Mouse (Mus musculus): Measurements from ENCODE around the gene Mtmr3. TPM values are rescaled to one million over a fixed set of nuclear protein-coding genes. Genes with fewer than 3 reads are reported as not detected.
"Not testable (repeated sequence)": the region's sequence is repeated elsewhere in the genome, so short reads cannot be mapped to it uniquely, and the experiment has no call there.

The Mtmr3 gene
- total RNA-seq, 2 experiments from 2014 or later, result 45.6 to 50.1 TPM

DNA sequence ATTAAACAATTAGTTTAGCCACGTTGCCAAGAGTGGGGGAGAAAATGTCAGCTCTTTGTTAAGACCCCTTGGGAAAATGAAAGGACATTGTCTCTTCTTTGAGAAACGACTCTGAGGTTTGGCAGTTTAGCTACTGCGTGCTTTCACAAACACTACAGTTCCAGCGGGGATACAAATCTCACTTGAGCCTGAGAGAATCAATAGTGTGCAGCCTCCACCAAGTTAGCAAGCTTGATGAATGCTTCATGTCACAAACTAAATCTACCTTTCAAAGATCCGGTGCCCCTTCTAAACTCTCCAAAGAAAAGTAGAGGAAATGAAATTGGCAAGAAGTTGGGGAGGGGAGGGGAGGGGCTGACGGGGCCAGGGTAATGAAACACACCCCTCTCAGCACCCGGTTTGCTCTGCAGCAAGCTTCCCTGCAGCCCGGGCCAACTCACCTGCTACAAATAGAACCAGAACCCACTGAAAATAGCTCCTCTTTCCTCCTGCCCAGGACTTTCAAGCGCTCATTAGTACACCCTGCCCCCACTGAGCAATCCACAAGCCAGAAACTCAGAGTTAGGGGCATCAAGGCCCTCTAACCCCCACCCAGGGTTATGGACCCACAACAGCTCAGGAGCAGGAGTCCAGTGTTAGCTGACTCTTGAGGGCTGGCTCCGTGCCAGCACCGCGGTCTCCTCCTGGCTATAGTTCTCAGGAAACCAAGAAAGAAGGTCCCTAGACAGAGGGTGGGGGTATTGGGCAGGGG is 8.2 kb upstream of the Mtmr3 start:
- peak; percentile 56 for DNase-seq

DNA sequence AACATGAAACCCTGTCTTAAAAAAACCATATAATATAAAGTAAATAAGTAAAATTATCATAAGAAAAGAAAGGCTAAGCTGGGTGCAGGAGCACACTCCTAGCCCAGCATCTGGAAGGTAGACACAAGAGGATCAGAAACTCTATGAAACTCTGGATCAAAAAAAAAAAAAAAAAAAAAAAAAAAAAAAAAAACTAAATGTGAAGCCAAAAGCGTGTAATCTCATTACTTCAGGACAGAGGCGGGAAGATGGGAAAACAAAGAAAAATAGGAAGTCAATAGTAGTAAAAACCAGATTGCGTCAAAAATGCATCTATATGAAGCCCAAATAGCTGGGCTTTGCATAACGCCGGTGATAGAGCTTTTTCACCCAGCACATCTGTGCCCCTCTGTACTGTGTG is 7.2 kb upstream of the Mtmr3 start:
- DNase-seq, result no peak

DNA sequence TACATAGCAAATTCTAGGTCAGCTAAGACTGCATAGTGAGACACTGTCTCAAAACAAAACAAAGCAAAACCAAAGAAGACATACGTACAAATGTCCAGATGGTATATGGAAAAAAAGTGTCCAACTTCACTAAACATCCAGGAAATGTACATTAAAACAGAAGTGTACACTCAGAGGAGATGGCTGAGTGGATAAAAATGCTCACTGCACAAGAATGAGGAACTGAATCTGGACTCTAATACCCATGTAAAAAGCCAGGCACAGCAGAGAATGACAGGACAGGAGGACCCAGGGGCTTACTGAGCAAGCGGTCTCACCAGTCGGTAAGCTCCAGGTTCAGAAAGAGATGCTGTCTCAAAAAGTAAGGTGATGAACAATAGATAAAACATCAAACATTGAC is 5.3 kb upstream of the Mtmr3 start:
- no peak for DNase-seq

DNA sequence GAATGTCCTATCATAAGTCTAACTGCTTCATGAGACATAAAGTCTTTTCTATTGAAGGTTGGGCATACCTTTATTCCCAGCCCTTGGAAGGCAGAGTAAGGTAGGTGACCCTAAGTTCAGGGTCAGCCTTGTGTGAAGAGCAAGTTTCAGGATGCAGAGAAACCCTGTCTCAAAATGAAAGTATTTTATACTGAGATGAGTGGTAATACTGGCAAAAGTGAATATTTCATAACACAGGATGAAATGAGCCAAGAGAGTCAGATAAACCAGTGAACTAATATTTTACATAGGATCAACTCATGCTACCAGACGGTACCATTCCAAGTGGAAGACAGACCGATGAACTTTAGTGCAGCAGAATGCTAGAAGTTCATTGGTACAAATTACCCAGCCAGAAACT is 3.7 kb upstream of the Mtmr3 start:
- no peak for DNase-seq

DNA sequence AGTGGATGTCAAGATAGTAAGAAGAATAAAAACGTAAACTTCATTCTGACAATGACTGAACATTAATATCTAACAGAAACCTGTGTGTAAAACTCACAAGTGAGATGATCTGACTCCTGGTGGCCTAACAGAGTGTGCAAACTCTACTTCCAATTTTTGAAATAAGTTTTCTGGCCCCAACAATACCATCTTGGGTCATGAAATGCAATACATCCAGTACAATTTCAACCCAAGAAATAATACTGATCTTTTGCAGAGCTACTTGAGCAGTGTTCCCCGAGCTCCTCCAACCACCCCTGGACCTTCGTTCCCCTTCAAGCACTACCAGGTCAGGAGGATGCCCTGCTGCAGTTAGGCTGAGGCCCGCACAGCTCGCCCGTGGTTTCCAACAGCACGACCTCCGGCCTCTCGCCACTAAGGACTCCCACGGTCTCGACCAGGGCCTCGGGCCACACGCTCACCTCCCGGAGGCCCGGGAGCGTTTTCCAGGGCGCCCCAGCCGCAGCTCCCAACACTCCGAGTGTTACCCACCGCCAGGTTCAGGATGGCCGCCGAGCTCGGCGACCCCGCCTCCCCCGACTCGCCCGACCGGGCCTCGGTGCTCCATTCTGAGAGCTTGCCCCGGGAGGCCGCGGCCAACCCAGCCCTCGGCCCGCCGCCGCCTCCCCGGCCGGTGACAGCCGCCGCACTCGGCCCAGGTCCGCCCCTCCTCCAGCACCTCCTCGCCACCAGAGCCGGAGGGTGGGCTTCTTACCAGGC is 635 bp downstream of the Mtmr3 start:
- no peak for DNase-seq

DNA sequence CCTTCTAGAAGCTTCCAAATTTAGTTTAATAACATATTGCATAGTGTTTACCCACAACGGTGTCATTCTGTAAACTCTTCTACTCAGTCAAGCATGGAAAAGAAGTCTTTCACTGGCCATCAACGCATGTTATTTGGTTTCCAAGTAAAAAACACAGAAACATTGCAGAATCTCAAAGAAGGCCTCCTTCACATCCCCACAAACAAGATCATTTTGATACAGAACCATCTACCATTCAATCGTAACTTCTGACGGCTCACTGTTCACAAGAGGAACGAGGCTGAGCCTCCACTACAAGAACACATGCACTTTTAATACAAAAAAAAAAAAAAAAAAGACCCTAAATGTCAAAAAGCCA is 1.2 kb downstream of the Mtmr3 start:
- DNase-seq, result no peak

DNA sequence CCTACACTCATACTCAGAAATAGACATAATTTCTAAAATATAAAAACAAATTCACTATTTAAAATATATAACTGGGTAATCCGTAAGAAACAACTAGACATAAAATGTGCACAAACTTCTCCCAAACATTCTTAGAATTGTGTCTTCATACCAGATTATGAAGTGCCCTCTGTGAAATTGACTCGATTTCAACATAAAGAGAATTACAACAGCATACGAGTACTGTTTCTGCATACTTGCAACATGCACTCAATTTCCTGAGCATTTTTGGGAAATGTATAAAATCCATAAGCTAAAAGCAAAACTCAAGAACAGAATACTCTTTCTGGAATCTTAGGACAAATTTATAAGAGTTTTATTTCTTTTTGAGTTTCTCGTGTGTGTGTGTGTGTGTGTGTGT is 2.9 kb downstream of the Mtmr3 start:
- no peak for DNase-seq

DNA sequence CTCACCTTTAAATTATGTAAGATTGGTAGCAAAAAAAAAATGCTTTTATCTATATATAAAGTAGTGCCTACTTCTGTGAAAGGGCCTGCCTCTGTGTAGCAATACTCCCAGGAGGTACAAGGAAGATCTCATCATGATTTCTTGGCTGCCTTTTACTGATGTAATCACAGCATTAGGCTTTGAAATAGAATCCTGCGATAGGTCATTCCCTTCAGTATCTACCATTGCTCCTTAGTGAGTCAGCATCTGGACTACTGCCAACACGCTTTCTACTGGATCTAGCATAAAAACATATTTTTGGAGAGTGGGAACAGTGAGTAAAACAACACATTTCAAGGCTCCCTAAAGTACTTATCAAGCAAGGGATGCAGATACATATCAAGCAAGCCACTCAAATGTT is 16.0 kb downstream of the Mtmr3 start:
- DNase-seq, result peak; percentile 62

DNA sequence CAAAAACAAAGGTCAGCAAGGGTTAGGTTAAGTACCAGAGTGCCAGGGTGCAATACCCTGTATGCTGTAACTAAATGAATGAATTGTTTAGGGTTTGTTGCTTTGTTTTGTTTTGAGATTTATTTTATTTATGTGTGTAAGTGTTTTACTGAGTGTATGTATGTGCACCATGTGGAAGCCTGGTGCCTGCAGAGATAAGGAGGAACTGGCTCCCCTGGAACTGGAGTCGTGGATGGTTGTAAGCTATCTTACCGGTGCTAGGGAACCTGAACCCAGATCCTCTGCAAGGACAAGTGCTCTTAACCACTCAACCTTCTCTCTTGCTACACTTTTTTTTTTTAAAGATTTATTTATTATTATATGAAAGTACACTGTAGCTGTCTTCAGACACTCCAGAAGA is 17.6 kb downstream of the Mtmr3 start:
- no peak for DNase-seq

DNA sequence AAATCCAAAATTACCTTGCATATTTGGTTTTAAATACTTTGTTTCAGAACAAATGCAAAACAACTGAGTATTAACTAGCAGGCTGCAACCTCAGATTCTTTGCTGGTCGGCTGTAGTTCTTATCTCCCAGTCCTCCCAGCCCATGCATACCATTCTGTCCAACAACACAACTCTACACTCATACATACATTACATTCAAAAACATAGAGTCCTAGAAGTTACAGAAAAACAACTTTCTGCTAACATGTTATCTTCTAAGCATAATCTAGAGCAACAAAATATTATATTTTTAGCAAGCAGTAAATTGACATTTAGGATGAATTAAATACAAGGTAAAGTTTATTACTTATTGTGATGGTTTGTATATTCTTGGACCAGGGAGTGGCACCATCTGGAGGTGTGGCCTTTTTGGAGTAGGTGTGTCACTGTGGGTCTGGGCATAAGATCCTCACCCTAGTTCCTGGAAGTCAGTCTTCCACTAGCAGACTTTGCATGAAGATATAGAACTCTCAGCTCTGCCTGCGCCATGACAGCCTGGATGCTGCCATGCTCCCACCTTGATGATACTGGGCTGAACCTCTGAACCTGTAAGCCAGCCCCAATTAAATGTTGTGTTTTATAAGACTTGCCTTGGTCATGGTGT is 18.5 kb downstream of the Mtmr3 start:
- not testable (repeated sequence) for DNase-seq

DNA sequence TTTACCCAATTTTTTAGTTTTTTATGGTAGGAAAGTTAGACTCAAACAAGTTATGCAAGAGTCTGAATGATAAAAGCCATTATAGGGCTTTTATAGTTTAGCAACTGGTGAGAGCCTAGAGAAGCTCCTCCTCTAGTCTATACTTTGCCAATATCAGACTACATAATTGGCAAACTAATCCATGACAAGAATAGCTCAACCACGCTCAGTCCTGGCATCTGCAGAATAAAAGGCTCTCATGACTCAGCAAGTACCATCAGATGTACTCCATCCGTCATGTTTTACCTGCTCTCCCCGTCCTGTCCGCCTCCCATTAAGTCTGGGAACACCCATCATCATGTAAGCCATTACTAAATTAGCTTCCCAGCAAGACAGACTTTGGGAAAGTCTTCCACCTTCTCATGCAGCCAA is 23.2 kb downstream of the Mtmr3 start:
- DNase-seq, result no peak

DNA sequence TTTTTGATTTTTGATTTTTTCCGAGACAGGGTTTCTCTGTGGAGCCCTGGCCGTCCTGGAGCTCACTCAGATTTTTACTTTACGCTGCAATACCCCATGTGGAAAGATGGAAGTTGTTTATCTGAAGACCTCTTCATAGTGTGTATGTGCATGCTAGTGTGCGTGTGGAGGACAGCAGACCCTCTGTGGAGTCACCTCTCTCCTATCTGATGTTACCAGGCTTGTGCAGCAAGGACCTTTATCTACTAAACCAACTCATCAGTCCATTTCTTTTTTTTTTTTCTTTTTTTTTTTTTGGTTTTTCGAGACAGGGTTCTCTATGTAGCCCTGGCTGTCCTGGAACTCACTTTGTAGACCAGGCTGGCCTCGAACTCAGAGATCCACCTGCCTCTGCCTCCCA is 28.3 kb downstream of the Mtmr3 start:
- DNase-seq, result no peak

DNA sequence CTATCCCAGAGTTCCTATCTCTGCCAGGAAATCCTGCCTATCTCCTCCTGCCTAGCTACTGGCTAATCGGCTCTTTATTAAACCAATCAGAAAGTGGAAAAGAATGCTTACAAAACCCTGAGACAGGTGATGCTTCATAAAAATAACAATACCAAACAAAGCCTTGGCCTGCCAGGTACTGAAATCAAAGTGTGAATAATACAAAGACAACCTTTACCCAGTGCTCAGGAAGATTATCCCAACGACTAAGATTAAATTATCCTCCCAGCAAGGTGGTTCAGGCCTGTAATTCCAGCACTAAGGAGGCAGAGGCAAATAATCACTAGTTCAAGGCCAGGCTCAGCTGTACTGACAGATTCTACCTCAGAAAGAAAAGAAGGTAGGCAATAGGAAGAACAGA is 29.1 kb downstream of the Mtmr3 start:
- DNase-seq, result no peak

DNA sequence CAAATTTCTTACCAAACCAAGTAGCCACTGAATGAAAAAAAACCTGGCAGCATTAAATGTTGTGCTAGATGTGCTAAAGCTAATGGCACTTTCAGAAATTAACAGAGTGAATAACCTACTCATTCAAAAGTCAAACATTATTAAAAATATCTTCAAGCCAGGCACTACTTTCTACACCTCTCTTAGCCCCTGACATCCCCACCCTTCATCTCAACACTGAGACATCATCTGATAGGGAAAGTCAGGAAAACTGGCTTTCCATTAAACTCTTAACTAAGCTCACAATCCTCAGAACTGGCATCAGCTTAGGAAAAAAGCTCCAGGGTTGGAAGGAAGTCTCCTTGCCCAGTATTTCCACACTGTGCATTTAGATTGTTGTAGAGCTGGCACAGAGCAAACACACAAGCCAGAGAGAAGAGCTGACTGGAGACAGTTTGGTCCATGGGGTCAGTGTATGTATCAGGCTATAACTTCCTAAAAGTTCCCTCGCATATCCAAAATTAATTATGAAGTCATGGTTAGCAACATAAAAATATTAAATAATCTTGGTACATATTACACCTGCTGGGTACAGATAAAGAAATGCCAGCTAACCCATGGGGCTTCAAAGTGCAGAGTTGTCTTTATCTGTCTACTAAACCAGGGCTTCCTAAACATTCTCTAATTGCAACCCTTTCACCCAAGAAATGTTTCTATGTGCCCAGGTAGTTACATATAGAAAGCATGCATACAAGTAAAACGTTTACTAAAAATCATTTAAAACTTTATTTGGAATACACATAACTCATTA is 41.2 kb downstream of the Mtmr3 start:
- DNase-seq, result no peak

DNA sequence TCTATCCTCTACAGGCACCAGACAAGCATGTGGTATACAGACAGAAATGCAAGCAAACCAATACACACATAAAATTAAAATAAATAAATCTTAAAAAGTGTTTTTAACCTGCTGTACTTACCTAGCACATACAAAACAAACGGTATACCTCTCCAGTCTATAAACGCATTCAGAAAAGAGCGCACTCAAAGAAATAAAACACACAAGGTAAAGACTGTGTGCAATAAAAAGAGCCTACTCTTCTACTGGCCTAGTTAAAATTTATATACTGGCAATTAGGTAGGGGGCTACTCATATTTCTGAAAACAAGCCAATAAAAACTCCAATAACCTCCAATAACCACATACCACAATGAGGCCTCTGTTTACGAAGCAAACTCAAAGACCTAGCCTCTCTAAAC is 47.1 kb downstream of the Mtmr3 start:
- no peak for DNase-seq

DNA sequence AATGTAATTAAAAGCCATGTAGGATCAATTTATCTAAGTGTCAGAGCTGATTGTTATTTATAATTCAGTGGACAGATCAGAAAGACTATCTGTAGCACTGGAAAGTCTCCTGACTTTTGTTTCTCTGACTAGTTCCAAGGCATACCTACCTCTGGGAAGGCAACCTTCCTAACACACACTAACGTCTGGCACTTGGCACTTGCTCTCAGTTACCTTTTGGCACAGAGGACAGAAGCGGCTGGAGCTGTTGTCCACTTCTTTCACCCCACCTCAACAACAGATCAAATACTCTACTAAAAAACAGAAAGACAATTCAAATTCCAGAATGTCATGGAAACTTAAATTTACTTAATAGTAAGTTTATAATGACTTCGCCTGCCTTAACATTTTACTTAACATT is 48.7 kb downstream of the Mtmr3 start:
- DNase-seq, result no peak

DNA sequence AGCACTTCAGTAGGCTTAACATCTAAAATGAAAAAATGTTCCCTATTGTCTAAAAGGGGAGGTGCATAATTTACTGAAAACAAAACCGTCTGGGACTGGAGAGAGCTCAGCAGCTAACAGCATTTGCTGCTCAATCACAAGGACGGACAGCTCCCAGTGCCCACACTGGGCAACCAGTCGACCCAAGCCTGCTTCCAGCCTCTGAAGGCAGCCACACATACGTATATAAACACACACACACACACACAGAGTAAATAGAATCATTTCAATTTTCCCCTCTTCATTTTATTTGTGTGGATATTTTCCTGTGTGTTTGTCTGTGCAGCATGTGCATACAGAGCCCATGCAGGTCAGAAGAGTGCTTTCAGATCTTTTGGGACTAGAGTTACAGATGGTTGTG is 49.3 kb downstream of the Mtmr3 start:
- DNase-seq, result no peak

DNA sequence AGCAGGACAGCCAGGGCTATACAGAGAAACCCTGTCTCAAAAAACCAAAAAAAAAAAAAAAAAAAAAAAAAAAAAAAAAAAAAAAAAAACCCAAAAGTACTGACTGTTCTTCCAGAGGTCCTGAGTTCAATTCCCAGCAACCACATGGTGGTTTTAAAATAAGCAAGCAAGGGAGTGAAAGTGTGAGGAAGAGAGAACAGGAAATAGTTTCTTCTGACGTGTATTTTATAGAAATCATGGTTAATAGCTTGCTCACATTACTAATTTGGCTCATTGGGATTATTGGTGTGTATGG is 50.1 kb downstream of the Mtmr3 start:
- not testable (repeated sequence) for DNase-seq

DNA sequence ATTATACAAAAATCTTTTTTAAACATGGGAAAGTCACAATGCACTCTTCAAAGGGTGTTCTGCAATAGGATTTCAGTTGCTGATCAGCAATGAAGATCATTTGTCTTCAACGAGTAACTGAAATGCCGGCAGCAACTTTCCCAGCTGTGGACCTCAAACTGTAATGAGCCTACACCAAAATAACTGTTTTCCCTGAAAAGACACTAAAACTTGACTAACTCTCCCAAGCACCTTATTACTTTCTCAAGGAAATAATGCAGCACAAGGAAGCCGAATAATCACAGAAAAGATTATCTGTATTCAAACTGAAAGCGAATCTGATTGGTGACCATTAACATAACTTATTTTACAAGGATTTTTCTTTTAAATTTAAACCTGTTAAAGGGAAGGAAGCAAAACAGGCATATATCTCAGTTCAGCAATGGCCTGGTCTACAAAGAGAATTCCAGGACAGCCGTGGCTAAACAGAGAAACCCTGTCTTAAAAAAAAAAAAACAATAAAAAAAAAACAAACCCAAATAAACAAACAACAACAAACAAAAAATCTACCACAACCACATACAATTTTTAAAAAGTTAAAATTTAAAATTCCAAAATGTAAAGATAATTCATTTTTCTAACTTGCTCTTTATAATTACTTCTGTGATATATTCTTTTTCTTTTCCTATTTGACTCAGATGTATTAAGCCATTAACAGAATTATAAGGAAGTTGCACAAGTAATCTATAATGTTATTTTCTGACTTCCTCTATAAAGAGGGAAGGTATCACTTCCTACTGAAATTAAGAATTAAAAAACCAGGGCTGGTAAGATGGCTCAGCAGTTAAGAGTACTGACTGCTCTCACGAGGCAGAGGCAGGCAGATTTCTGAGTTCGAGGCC is 50.7 kb downstream of the Mtmr3 start:
- no peak for DNase-seq

DNA sequence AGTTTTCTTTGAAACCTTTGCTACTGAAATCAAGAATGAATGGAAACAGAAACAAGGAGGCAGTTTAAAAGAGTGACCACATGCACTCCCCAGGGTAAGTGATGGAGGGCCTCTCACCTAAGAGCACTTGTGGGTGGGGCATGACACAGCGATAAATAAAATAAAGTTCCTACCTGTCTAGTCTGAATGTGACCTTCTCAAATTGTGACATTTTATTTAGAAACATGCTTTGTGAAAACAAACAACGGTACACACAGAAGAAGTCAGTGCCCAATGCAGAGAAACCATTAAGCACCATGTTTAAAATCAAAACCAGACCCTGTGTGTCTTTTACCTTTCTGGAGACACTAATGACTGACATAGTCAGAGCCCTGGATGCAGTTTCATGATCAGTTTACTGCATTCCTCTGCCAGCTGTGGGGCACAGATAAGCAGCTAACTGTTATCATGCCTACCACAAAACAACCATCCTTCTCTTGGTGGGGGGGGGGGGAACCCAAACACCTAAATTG is 51.6 kb downstream of the Mtmr3 start:
- no peak for DNase-seq

DNA sequence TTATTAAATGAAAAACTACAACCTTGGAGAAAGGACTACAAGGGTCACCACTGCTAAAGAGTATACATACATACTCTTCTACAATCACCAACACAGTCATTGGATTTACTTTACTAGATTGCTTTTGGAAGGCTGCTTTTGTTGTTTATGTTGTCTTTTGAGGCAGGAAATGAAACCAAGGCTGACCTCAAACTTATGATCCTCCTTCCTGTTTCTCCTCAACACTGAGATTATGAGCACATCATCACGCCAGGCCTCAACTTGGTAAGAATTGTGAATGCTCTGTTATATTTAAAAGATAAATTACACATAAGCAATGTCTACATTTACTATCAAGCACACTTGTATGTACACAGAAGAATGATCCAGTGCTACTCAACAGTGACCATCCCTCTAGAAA is 58.0 kb downstream of the Mtmr3 start:
- DNase-seq, result no peak

DNA sequence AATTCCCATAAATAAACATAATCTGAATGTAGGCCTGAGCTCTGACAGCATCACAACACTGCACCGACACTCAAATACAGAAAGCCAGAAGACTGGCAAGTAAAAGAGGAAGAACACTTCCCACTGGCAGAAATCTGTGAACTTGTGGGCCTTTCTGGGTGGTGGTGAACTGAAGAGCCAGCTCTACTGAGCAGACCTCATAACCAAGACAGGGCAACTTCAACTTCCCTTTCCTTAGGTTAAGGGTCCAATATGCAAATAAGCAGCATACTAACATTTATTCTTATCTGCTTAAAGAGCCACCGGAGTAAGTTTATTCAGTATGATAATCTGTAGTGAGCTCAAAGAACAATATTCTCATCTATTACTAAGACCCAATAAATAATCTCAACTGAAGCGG is 67.5 kb downstream of the Mtmr3 start:
- no peak for DNase-seq
